Mouse (Mus musculus) lung, embryonic 14.5 days (tissue): ENCODE results near the gene Aatk. TPM values are rescaled to one million over a fixed set of nuclear protein-coding genes. Genes with fewer than 3 reads are reported as not detected.
A peak's percentile ranks its signal among the peaks of the same experiment; 100 is the strongest.

Experiments used
- ATAC-seq: fragments of 200-750 bp; cut with Nextera tagmentation; 2 replicates; pipeline ENCODE4 v1.8.0; 2017; ENCODE audit warnings: mild to moderate bottlenecking, moderate TSS enrichment, moderate library complexity; ENCODE audit not compliant: insufficient read depth
- DNase-seq: peaks from one replicate; pipeline ENCODE4 v3.0.0-alpha.2; 2015
- H3K27ac ChIP-seq: fragments of 300-500 bp; sonication (generic); 2 replicates; pipeline ENCODE4 v1.5.1; 2014; ENCODE audit warnings: low read depth, mild to moderate bottlenecking, moderate library complexity
- H3K27me3 ChIP-seq: fragments of 300-500 bp; sonication (generic); 2 replicates; pipeline ENCODE4 v1.6.1; 2014; ENCODE audit warnings: low read length, control low read depth; ENCODE audit not compliant: insufficient read depth
- H3K36me3 ChIP-seq: fragments of 300-500 bp; sonication (generic); 2 replicates; pipeline ENCODE4 v1.6.1; 2014; ENCODE audit warnings: control low read depth; ENCODE audit not compliant: insufficient read depth
- H3K4me1 ChIP-seq: fragments of 300-500 bp; sonication (generic); 2 replicates; pipeline ENCODE4 v1.6.1; 2014; ENCODE audit warnings: antibody characterized with exemption, control low read depth; ENCODE audit not compliant: insufficient read depth
- H3K4me2 ChIP-seq: fragments of 300-500 bp; sonication (generic); 2 replicates; pipeline ENCODE4 v1.6.1; 2014; ENCODE audit warnings: mild to moderate bottlenecking
- H3K4me3 ChIP-seq: fragments of 300-500 bp; sonication (generic); 2 replicates; pipeline ENCODE4 v1.5.1; 2014; ENCODE audit warnings: low read depth, low read length
- H3K9ac ChIP-seq: fragments of 300-500 bp; sonication (generic); 2 replicates; pipeline ENCODE4 v1.6.1; 2014
- H3K9me3 ChIP-seq: fragments of 300-500 bp; sonication (generic); 2 replicates; pipeline ENCODE4 v1.6.1; 2016; ENCODE audit warnings: low read depth, low read length, control low read depth
- CTCF ChIP-seq: IDR thresholded peaks from 2 replicates; pipeline ENCODE4 v1.5.1; 2016; ENCODE audit warnings: antibody characterized with exemption, low read depth
- WGBS: fragments of 180-500 bp; shearing (Covaris S2); extraction: QIAGEN DNeasy Blood & Tissue Kit; methylation state at CpG from one replicate; pipeline ENCODE4 v1.1.7; 2014; 5-methylcytosine and 5-hydroxymethylcytosine counted together
- polyA plus RNA-seq: library from polyadenylated mRNA; unstranded; fragments of >200 nt; fragmentation: Nextera tagmentation; extraction: Ambion mirVana; gene quantifications from 2 replicates; pipeline ENCODE4 v1.2.1, GENCODE M21; 2014

Aatk gene
- polyA plus RNA-seq, 1 experiment from 2014 or later: 2.2 TPM

- H3K27ac ChIP-seq: no peak overlapping the region
- 53% methylated on average over 9 of the region's 9 CpGs for WGBS
- peaks cover 19% of the 10 kb centered on the region for H3K27me3 ChIP-seq
- no peaks in the 10 kb centered on the region for H3K9me3 ChIP-seq
- no peaks in the 10 kb centered on the region for H3K36me3 ChIP-seq
- H3K9ac ChIP-seq: no peak overlapping the region
- TF ChIP-seq CTCF: no peak
- no peak overlapping the region for H3K4me2 ChIP-seq
- H3K4me3 ChIP-seq: no peak overlapping the region
- no peaks in the 10 kb centered on the region for H3K4me1 ChIP-seq
- DNase-seq: peak; percentile 49
- no peak for ATAC-seq
These were observed 5.3 kb upstream of the Aatk start for GRCm38 (mm10) chr11:120052274-120052673.

- Histone ChIP-seq H3K9me3 (no peaks in the 10 kb centered on the region), H3K4me3 (no peak overlapping the region), H3K4me2 (no peak overlapping the region), H3K9ac (no peak overlapping the region), H3K36me3 (no peaks in the 10 kb centered on the region), H3K4me1 (no peaks in the 10 kb centered on the region), H3K27me3 (peaks cover 29% of the 10 kb centered on the region), H3K27ac (no peak overlapping the region)
- WGBS: 44% methylated on average over 14 of the region's 14 CpGs
- ATAC-seq (no peak), DNase-seq (no peak)
- no peak for TF ChIP-seq CTCF
These were observed 4.3 kb upstream of the Aatk start for GRCm38 (mm10) chr11:120051124-120051811.

GRCm38 (mm10) chr11:120049067-120049466 is 2.1 kb upstream of the Aatk start:
- no peak for TF ChIP-seq CTCF
- Histone ChIP-seq H3K36me3 (no peaks in the 10 kb centered on the region), H3K9ac (no peak overlapping the region), H3K4me2 (no peak overlapping the region), H3K4me3 (no peak overlapping the region), H3K9me3 (no peaks in the 10 kb centered on the region), H3K27me3 (peaks cover 33% of the 10 kb centered on the region), H3K4me1 (no peaks in the 10 kb centered on the region), H3K27ac (no peak overlapping the region)
- ATAC-seq: no peak
- WGBS: 73% methylated on average over 8 of the region's 8 CpGs
- DNase-seq: no peak

- Histone ChIP-seq H3K4me3 (peak overlapping the region; percentile 58; the same call in 1 of the 2 replicates), H3K9me3 (no peaks in the 10 kb centered on the region), H3K27ac (no peak overlapping the region), H3K36me3 (no peaks in the 10 kb centered on the region), H3K27me3 (peaks cover 33% of the 10 kb centered on the region), H3K4me1 (no peaks in the 10 kb centered on the region), H3K4me2 (peak overlapping the region; percentile 95), H3K9ac (no peak overlapping the region)
- WGBS: 5% methylated on average over 23 of the region's 23 CpGs
- ATAC-seq (no peak; the same call in 1 of the 2 replicates), DNase-seq (peak; percentile 54)
- TF ChIP-seq CTCF: no peak
These were observed 1.2 kb upstream of the Aatk start for GRCm38 (mm10) chr11:120048252-120048556.

- Histone ChIP-seq H3K4me3 (peak overlapping the region; percentile 58), H3K9me3 (no peaks in the 10 kb centered on the region), H3K27me3 (peaks cover 33% of the 10 kb centered on the region), H3K4me2 (peak overlapping the region; percentile 95), H3K9ac (0 out of 2 replicates have a peak overlapping the region, but pooled peaks have one; percentile 56), H3K27ac (no peak overlapping the region), H3K4me1 (no peaks in the 10 kb centered on the region), H3K36me3 (no peaks in the 10 kb centered on the region)
- 12% methylated on average over 23 of the region's 23 CpGs for WGBS
- peak; percentile 23 for DNase-seq
- peak; percentile 30; the same call in 1 of the 2 replicates for ATAC-seq
- TF ChIP-seq CTCF: no peak
These were observed 724 bp upstream of the Aatk start for GRCm38 (mm10) chr11:120047531-120048251.

- H3K27ac ChIP-seq: peak overlapping the region; percentile 24; the same call in 1 of the 2 replicates
- DNase-seq: peak; percentile 44
- no peaks in the 10 kb centered on the region for H3K36me3 ChIP-seq
- H3K27me3 ChIP-seq: peaks cover 33% of the 10 kb centered on the region
- peak overlapping the region; percentile 95 for H3K4me2 ChIP-seq
- H3K9me3 ChIP-seq: no peaks in the 10 kb centered on the region
- no peak for ATAC-seq
- 33% methylated on average over 11 of the region's 11 CpGs for WGBS
- H3K9ac ChIP-seq: peak overlapping the region; percentile 56; the same call in 1 of the 2 replicates
- H3K4me3 ChIP-seq: peak overlapping the region; percentile 58
- TF ChIP-seq CTCF: no peak
- H3K4me1 ChIP-seq: 0 out of 2 replicates have a peak, but pooled peaks cover 2% of the 10 kb centered on the region
These were observed 971 bp downstream of the Aatk start for GRCm38 (mm10) chr11:120045839-120046552.

- H3K9me3 ChIP-seq: no peaks in the 10 kb centered on the region
- no peak for ATAC-seq
- no peak for TF ChIP-seq CTCF
- DNase-seq: no peak
- no peaks in the 10 kb centered on the region for H3K36me3 ChIP-seq
- H3K9ac ChIP-seq: no peak overlapping the region
- no peak overlapping the region for H3K4me2 ChIP-seq
- peaks cover 33% of the 10 kb centered on the region for H3K27me3 ChIP-seq
- 67% methylated on average over 4 of the region's 4 CpGs for WGBS
- no peak overlapping the region for H3K27ac ChIP-seq
- no peak overlapping the region for H3K4me3 ChIP-seq
- 0 out of 2 replicates have a peak, but pooled peaks cover 2% of the 10 kb centered on the region for H3K4me1 ChIP-seq
These were observed 1.6 kb downstream of the Aatk start for GRCm38 (mm10) chr11:120045341-120045740.
